Mouse (Mus musculus): ENCODE results near the gene Gm17087. TPM values are rescaled to one million over a fixed set of nuclear protein-coding genes. Genes with fewer than 3 reads are reported as not detected.

Gene Gm17087
- polyA plus RNA-seq (2017; shearing (Covaris generic)) = 1 to 10 TPM in 1 of 2 experiments, not detected in 1; 4.2 TPM

DNA sequence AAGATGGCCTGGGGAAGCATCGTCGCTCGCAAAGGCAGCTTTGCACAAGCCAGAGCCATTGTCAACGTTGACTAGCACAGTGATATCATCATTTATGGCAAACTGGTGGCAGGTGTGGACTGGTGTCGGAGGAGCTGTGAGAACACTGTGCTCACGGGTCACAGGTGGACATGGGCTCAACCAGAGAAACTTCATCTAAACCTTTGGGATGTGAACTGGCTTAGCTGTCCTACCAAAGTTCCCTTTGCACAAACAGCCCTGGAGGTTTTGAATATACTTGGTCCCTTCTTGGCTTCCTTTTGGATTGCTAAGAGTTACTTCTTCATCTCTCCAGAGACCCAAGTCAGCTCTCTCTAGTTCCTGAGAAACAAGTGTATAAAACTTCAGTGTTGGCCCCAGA, at the start of gene Gm17087:
Gene Gm17087, minus strand, starts transcription at position 101 of the 400 bp plus-strand sequence.
- ATAC-seq = no peak

DNA sequence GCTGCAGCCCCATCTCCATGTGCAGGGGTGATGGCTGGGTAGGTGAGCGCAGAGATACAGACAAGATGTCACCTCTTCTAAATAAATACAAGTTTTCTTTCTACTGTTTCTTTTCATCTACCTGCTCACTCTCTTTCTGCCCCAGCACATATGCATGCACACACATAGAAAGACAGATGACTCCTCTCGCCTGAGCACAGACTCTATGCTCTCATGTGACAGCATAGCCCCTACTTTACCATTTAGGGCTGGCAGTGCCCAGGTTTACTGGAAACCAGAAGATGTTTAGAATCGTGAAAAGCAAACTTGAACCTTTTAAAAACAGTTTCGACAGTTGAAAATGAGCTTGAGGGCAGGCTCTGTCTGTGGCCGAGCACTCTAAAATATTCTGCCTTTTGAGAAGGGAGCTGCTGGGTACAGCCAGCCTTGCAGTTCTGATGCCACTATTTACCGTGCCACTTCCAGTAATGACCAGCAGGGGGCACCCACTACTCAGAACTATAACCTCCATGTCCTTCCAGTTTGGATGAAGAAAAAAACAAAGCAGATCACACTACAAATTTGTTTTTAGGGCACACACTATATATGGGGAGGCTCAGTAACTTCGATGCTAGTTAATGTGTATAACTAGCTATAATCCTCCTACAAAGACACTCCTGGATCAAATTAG, 47.3 kb upstream of the Gm17087 start:
- ATAC-seq = no peak

- no peak for ATAC-seq
Observed at GRCm38 (mm10) chr17:8611916-8612315, 45.2 kb upstream of the Gm17087 start.

GRCm38 (mm10) chr17:8606695-8607094, 39.9 kb upstream of the Gm17087 start:
- no peak for ATAC-seq

GRCm38 (mm10) chr17:8605921-8606320, 39.2 kb upstream of the Gm17087 start:
- no peak for ATAC-seq

GRCm38 (mm10) chr17:8602976-8603375, 36.2 kb upstream of the Gm17087 start:
- no peak for ATAC-seq

GRCm38 (mm10) chr17:8597790-8598189, 31.0 kb upstream of the Gm17087 start:
- ATAC-seq = peak; percentile 68

DNA sequence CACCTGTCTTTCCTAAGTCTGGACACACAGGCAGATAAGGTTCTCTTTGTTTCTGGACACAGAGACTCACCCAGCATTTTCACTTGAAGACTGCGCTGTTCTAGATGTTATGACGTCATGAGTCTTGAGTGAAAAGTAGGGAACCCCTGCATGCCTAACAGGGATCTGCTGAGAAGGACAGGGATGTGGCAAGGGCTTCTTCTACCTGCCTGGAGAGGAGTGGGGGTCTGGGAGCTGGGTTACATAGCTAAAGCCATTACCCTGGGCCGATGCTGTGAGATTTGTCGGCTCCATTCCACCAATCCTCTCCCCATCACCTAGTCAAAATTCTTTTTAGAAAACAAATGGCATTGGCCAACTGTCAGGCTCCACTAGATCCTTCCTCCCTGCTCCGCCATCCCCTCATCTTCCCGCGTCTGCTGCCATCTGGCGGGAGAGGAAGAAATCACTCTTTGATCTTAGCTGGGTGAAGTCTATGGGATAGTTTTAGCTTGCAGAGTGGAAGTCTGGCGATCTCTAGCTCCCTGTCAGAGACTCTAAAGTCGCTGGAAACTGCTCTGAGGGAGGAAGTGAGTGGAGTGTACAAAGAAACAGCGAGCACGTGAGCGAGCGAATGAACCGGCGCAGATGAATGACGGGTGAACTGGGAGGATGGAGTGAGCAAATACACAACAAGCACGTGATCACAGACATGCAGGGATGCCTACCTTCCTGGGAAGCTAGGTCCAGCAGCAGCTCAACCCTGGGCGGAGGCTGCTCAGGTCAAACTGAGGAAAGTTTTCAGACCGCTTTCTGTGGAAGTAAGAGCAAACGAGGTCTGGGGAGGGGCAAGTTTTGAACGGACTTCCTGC, 25.9 kb upstream of the Gm17087 start:
- ATAC-seq = peak; percentile 74

DNA sequence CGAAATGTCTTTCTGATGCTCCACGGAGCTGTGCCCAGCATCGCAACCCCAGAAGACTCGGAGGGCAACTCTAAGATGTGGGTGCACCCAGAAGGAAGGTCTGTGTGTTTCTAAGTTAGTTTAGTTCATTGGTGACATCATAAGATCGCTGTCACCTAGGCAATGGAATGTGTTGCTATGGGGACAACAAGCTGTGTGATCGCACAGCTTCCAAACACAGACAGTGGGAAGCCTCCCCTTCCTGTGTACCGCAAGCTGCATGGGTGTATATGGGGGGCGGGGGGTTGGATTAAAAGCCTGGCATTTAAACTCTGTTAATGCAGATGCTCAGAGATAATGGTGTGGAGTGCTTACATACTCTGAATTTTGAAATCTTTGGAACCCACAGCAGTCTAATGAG, 14.8 kb upstream of the Gm17087 start:
- no peak for ATAC-seq

GRCm38 (mm10) chr17:8580360-8580759, 13.6 kb upstream of the Gm17087 start:
- no peak for ATAC-seq

DNA sequence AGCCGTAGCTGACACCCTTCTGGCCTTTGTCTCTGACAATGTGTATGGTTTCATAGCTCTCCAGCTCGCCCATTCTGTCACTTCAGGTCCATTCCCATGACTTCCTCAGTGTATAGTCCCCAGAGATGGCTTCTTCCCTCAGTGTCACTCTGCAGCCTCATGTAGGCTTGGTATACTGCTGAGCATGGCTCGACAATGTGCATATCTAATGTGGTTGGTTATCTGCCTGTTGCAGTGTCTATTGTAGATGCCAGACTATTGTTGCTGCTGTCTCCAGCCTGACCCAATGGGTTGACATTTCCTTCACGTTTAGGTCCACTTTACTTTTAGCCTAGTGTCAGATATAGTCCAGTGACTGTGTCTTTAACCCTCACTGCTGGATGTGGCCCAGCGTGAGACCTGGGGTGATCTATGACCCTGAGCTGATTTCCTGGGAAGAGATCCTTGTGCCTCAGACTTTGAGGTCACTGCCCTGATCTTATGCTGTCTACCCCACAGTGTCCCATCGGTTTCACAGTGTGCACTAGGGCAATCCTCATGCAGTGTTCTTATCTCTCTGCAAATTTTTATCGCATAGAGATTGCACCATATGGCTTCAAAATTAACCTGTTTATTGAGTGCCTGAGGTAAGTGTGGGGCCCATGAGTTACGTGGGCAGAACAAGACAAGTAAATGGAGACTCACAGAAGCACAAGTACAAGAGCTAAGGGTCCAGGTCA, 7.0 kb upstream of the Gm17087 start:
- ATAC-seq = no peak

DNA sequence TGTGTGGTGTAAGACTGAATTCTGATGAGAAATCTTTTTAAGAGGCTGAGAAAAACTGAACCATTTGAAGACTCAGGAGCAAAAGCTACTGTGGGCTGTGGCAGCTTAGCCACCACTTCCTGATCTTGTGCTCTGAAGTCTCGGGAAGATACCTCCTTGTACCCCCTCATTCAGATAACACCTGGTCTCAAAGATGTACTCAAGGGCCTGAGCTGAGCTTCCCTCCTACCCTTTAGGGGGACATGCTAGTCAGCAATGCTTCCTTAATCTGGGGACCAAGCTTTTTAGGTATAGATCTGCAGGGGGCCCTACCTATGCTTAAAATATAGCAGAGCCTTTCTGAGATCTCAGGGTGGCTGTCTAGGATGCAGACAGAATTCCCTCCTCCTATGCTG, 3.9 kb downstream of the Gm17087 start:
- ATAC-seq = peak; percentile 26

DNA sequence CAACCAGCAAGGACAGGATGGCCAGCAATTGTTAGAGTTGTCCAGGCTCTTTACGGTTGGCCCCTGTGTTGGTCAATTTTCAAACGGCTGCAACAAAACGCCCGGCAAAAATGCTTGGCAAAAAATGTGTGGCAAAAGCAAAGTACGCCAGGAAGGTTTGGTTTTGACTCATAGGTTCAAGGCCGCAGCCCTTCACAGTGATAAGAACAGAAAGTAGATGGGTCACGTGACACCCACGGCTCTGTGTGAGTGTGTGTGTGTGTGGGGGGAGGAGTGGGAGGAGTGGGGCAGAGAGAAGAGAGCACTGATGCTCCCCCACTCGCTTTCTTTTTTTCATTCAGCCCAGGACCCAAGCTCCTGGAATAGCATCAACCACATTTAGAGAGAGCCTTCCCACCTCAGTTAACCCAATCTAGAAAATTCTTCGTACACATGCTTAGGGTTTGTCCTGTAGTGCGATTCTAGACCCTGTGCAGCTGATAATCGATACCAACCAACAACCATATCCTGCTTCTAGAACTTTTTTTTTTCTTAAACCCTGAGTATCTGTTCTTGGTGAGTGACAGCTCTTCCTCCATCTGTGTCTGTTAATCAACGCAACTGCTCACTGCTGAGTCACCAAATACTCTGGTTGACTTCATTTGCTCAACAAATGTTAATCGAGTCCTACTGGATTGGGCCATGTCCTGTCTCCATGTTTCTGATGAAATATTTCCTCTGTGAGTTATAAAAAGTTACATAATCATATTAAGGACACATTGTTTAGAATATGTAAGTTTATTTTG, 4.5 kb downstream of the Gm17087 start:
- peak; percentile 81 for ATAC-seq

DNA sequence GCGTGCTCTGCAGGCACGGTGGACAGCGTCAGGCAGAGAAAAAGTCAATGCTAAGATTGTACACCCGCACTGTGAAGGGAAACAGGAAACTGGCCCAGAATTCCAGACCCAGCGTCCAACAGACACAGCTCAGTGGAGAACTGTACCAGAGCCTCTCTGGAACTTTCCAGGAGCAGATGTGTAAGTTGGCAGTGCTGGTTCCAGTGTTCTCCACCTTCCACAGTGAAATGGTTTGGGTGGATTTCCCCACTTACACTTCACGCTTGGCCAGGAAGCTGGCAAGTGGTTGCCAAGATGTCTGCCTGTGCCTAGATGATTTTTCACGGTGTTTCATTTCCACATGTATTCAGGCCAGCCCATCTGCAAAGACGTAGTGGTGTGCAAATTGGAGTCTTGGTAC, 8.8 kb downstream of the Gm17087 start:
- no peak for ATAC-seq

- ATAC-seq = no peak
Observed at GRCm38 (mm10) chr17:8556223-8556622, 10.5 kb downstream of the Gm17087 start.

- no peak for ATAC-seq
Observed at GRCm38 (mm10) chr17:8555785-8556184, 11.0 kb downstream of the Gm17087 start.

DNA sequence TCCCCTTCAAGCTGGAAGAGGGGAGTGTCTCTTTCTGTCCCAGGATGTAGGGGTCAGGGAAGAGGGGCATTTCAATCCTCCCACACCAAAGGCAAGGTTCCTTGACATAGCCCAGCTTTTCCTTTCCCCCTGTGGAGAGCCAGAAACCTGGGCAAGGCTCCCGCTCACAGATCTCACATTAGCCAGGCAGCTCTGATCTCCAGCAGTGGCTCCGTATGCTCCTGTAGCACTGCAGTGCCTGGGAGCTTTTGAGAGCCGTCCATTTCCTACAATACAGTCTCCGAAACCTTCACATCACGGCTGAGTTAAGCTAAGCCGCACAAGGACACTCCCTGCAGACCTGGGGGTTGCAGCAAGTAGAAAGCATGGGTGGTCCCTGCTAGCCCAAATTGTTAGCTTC, 12.5 kb downstream of the Gm17087 start:
- ATAC-seq = no peak

- ATAC-seq = no peak
Observed at GRCm38 (mm10) chr17:8553601-8554000, 13.1 kb downstream of the Gm17087 start.

- ATAC-seq = no peak
Observed at GRCm38 (mm10) chr17:8552346-8553035, 14.3 kb downstream of the Gm17087 start.

GRCm38 (mm10) chr17:8551641-8552040, 15.1 kb downstream of the Gm17087 start:
- ATAC-seq = no peak

DNA sequence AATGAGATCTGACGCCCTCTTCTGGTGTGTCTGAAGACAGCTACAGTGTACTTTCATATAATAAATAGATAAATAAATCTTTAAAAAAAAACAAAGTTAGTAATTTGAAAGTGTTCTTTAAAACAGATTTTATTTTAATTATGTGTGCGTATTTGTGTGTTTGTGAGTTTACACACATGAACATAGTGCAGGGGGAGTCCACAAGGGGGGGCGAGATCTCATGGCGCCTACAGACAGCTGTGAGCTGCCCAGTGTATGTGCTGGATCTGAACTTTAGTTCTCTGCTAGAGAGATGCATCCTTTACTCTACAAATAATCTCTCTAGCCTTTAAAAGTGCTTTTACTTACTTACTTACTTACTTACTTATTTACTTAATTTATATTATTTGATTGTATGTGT, 18.0 kb downstream of the Gm17087 start:
- no peak for ATAC-seq

DNA sequence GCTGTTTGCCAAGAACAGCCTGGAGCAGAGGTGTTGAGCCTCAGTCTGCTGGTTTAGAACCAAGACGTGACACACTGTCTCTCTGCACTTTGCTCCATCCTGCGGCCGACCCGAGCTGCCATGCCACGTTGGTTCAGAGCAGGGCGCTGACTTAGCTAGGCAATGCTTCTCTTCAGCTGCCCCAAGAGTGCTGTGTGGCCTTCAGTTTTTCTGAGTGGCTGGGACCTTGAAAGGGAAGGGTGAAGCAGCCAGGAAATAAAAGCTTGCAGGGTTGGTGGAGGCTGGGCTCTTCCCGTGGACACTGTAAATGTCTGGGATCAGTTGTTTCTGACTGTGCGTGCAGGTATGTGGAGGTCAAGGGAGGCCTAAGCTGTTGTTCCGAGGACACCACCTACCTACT, 20.4 kb downstream of the Gm17087 start:
- no peak for ATAC-seq

Measured in activated CD4-positive, CD25-positive, alpha-beta regulatory T cell, adult 4 months (primary cell).